Mouse (Mus musculus) MEL (cell line): ENCODE measurements around the gene Kcng3. TPM values are rescaled to one million over a fixed set of nuclear protein-coding genes. Genes with fewer than 3 reads are reported as not detected.

Source experiments
- DNase-seq: peaks from one replicate; pipeline ENCODE4 v3.0.0; 2011; ENCODE audit warnings: low read depth, low spot score
- H3K27ac ChIP-seq: 2 replicates; pipeline ENCODE4 v1.5.1; 2012; ENCODE audit warnings: low read depth, mild to moderate bottlenecking, control low read depth, low read length, moderate library complexity; ENCODE audit not compliant: control insufficient read depth
- H3K27me3 ChIP-seq, 2 experiments: fragments of 150-350 bp in 1 of 2; sonication (generic) in 1 of 2; 2 replicates each; pipeline ENCODE4 v1.6.1; 2012; ENCODE audit warnings: low read length in 2 of 2, mild to moderate bottlenecking in 2 of 2, improper control_type of control experiment in 1 of 2, moderate library complexity in 1 of 2; ENCODE audit not compliant: insufficient read depth in 2 of 2, control insufficient read depth in 1 of 2
- H3K36me3 ChIP-seq, 2 experiments: 2 replicates each; pipeline ENCODE4 v1.6.1; 2012 to 2014; ENCODE audit warnings: low read length in 2 of 2, improper control_type of control experiment in 1 of 2, inconsistent platforms in 1 of 2, mild to moderate bottlenecking in 1 of 2; ENCODE audit not compliant: insufficient read depth in 2 of 2, control insufficient read depth in 1 of 2
- H3K4me1 ChIP-seq, 2 experiments: fragments of 150-350 bp in 1 of 2; sonication (generic) in 1 of 2; 2 replicates each; pipeline ENCODE4 v1.6.1; 2012; ENCODE audit warnings: low read length in 2 of 2, improper control_type of control experiment in 1 of 2, mild to moderate bottlenecking in 1 of 2; ENCODE audit not compliant: insufficient read depth in 2 of 2, control insufficient read depth in 1 of 2
- H3K4me3 ChIP-seq, 2 experiments: fragments of 150-350 bp in 1 of 2; sonication (generic) in 1 of 2; 2 replicates each; pipeline ENCODE4 v1.5.1; 2012; ENCODE audit warnings: low read depth in 2 of 2, low read length in 2 of 2, mild to moderate bottlenecking in 2 of 2, moderate library complexity in 2 of 2, control low read depth in 1 of 2, improper control_type of control experiment in 1 of 2; ENCODE audit not compliant: control insufficient read depth in 1 of 2, insufficient read depth in 1 of 2
- H3K79me2 ChIP-seq: 2 replicates; pipeline ENCODE4 v1.6.1; 2012; ENCODE audit warnings: mild to moderate bottlenecking, low read length, moderate library complexity; ENCODE audit not compliant: control insufficient read depth, poor library complexity, insufficient read depth
- H3K9ac ChIP-seq: 2 replicates; pipeline ENCODE4 v1.6.1; 2012; ENCODE audit warnings: low read depth, mild to moderate bottlenecking, control low read depth, low read length, moderate library complexity; ENCODE audit not compliant: control insufficient read depth, poor library complexity, severe bottlenecking
- H3K9me3 ChIP-seq: fragments of 150-350 bp; sonication (generic); replicated peaks from 2 replicates; pipeline ENCODE4 v1.6.1; 2012; ENCODE audit warnings: mild to moderate bottlenecking, low read length, improper control_type of control experiment, moderate library complexity; ENCODE audit not compliant: insufficient read depth
- BHLHE40 ChIP-seq: IDR thresholded peaks from 2 replicates; pipeline ENCODE4 v1.6.1; 2012; ENCODE audit warnings: low read depth, mild to moderate bottlenecking, inconsistent platforms, low read length, improper control_type of control experiment, borderline replicate concordance
- CHD1 ChIP-seq: IDR thresholded peaks from 2 replicates; pipeline ENCODE4 v1.6.1; 2012; ENCODE audit warnings: low read depth, mild to moderate bottlenecking, inconsistent platforms, low read length, improper control_type of control experiment
- CHD2 ChIP-seq: IDR thresholded peaks from 2 replicates; pipeline ENCODE4 v1.6.1; 2011; ENCODE audit warnings: low read length, improper control_type of control experiment
- CTCF ChIP-seq, 3 experiments: IDR thresholded peaks in 2 of 3; conservative IDR thresholded peaks in 1 of 3; 2 replicates each; pipeline ENCODE4 v1.5.1; 2011 to 2012; ENCODE audit warnings: low read length in 3 of 3, low read depth in 2 of 3, mild to moderate bottlenecking in 2 of 3, improper control_type of control experiment in 1 of 3, inconsistent platforms in 1 of 3, mixed read lengths in 1 of 3, moderate library complexity in 1 of 3; ENCODE audit not compliant: control insufficient read depth in 1 of 3, insufficient read depth in 1 of 3, poor library complexity in 1 of 3, severe bottlenecking in 1 of 3
- ELF1 ChIP-seq: IDR thresholded peaks from 2 replicates; pipeline ENCODE4 v1.6.1; 2014; ENCODE audit warnings: low read depth, mild to moderate bottlenecking, inconsistent platforms, low read length, improper control_type of control experiment, moderate library complexity
- GABPA ChIP-seq: IDR thresholded peaks from 2 replicates; pipeline ENCODE4 v1.6.1; 2012; ENCODE audit warnings: low read depth, mild to moderate bottlenecking, inconsistent platforms, low read length, improper control_type of control experiment, moderate library complexity
- GATA1 ChIP-seq: IDR thresholded peaks from 2 replicates; pipeline ENCODE4 v1.6.1; 2011; ENCODE audit warnings: low read depth, low read length, improper control_type of control experiment
- HCFC1 ChIP-seq: IDR thresholded peaks from 2 replicates; pipeline ENCODE4 v1.6.1; 2012; ENCODE audit warnings: low read depth, mild to moderate bottlenecking, inconsistent platforms, low read length, improper control_type of control experiment, moderate library complexity
- KAT2A ChIP-seq: conservative IDR thresholded peaks from 2 replicates; pipeline ENCODE4 v1.6.1; 2012; ENCODE audit warnings: low read depth, low read length, improper control_type of control experiment, inconsistent platforms
- MAFK ChIP-seq: IDR thresholded peaks from 2 replicates; pipeline ENCODE4 v1.6.1; 2011; ENCODE audit warnings: low read depth, mild to moderate bottlenecking, low read length, improper control_type of control experiment, borderline replicate concordance
- MAZ ChIP-seq: IDR thresholded peaks from 2 replicates; pipeline ENCODE4 v1.6.1; 2012; ENCODE audit warnings: low read depth, mild to moderate bottlenecking, inconsistent platforms, low read length, improper control_type of control experiment
- MEF2A ChIP-seq: IDR thresholded peaks from 2 replicates; pipeline ENCODE4 v1.6.1; 2014; ENCODE audit warnings: low read depth, mild to moderate bottlenecking, inconsistent platforms, low read length, improper control_type of control experiment; ENCODE audit not compliant: poor library complexity, insufficient replicate concordance, severe bottlenecking; ENCODE audit errors: extremely low read depth
- MYB ChIP-seq: IDR thresholded peaks from 2 replicates; pipeline ENCODE4 v1.6.1; 2011; ENCODE audit warnings: mild to moderate bottlenecking, low read depth, low read length, improper control_type of control experiment
- MYC ChIP-seq: IDR thresholded peaks from 2 replicates; pipeline ENCODE4 v1.6.1; 2011; ENCODE audit warnings: low read depth, mild to moderate bottlenecking, low read length, improper control_type of control experiment, moderate library complexity
- NRF1 ChIP-seq: IDR thresholded peaks from 2 replicates; pipeline ENCODE4 v1.6.1; 2014; ENCODE audit warnings: low read depth, mild to moderate bottlenecking, inconsistent platforms, low read length, improper control_type of control experiment, moderate library complexity; ENCODE audit not compliant: poor library complexity, insufficient read depth, severe bottlenecking
- POLR2A ChIP-seq, 2 experiments: IDR thresholded peaks; 2 replicates each; pipeline ENCODE4 v1.6.1; 2011 to 2012; ENCODE audit warnings: low read length in 2 of 2, mild to moderate bottlenecking in 2 of 2, control low read depth in 1 of 2, improper control_type of control experiment in 1 of 2, low read depth in 1 of 2, moderate library complexity in 1 of 2; ENCODE audit not compliant: control insufficient read depth in 1 of 2, insufficient read depth in 1 of 2, poor library complexity in 1 of 2
- POLR2AphosphoS2 ChIP-seq: IDR thresholded peaks from 2 replicates; pipeline ENCODE4 v1.6.1; 2011; ENCODE audit warnings: low read length, improper control_type of control experiment
- RAD21 ChIP-seq: IDR thresholded peaks from 2 replicates; pipeline ENCODE4 v1.6.1; 2011; ENCODE audit warnings: mild to moderate bottlenecking, low read depth, low read length, improper control_type of control experiment
- SMC3 ChIP-seq: IDR thresholded peaks from 2 replicates; pipeline ENCODE4 v1.6.1; 2011; ENCODE audit warnings: low read depth, low read length, improper control_type of control experiment
- TAL1 ChIP-seq: IDR thresholded peaks from 2 replicates; pipeline ENCODE4 v1.6.1; 2012; ENCODE audit warnings: mild to moderate bottlenecking, inconsistent platforms, low read length, moderate library complexity, mixed read lengths
- UBTF ChIP-seq: IDR thresholded peaks from 2 replicates; pipeline ENCODE4 v1.6.1; 2012; ENCODE audit warnings: low read depth, mild to moderate bottlenecking, inconsistent platforms, low read length, improper control_type of control experiment, moderate library complexity, borderline replicate concordance; ENCODE audit not compliant: insufficient read depth
- USF1 ChIP-seq: IDR thresholded peaks from 2 replicates; pipeline ENCODE4 v1.6.1; 2014; ENCODE audit warnings: low read depth, mild to moderate bottlenecking, inconsistent platforms, low read length, improper control_type of control experiment, moderate library complexity
- ZC3H11A ChIP-seq: IDR thresholded peaks from 2 replicates; pipeline ENCODE4 v1.6.1; 2012; ENCODE audit warnings: low read depth, mild to moderate bottlenecking, inconsistent platforms, low read length, improper control_type of control experiment
- polyA plus RNA-seq, 2 experiments: library from polyadenylated mRNA; stranded (reverse) in 1 of 2; unstranded in 1 of 2; fragments of >175 nt in 1 of 2; fragments of >200 nt in 1 of 2; gene quantifications; 2 replicates each; pipeline versions ENCODE4 v1.2.1 to v1.2.4; 2012; ENCODE audit warnings: low replicate concordance in 2 of 2, low read depth in 1 of 2; ENCODE audit not compliant: insufficient read length in 2 of 2, insufficient read depth in 1 of 2, missing spikeins in 1 of 2
- total RNA-seq: library from RNA; depleted of rRNA; stranded (reverse); fragments of 300-350 nt; gene quantifications from 2 replicates; pipeline ENCODE4 v1.2.3, GENCODE M21; 2012

Kcng3 gene
- total and polyA plus RNA-seq, 3 experiments: not detected

GRCm38 (mm10) chr17:83632653-83633570 lies 1.2 kb upstream of the Kcng3 start:
- Histone ChIP-seq H3K36me3 (no peaks in the 10 kb centered on the region; a peak in 1 of 4 replicates), H3K9me3 (no peaks in the 10 kb centered on the region), H3K4me1 (0 out of 4 replicates have a peak, but pooled peaks cover 0 to 2% of the 10 kb centered on the region in 2 experiments), H3K9ac (no peak overlapping the region), H3K27me3 (no peaks in the 10 kb centered on the region; a peak in 1 of 4 replicates), H3K27ac (no peak overlapping the region), H3K79me2 (no peaks in the 10 kb centered on the region), H3K4me3 (no peak overlapping the region)
- DNase-seq: peak; percentile 43
- TF ChIP-seq RAD21 (peak; percentile 53), SMC3 (peak; percentile 67), ZC3H11A (peak; percentile 42), CTCF (IDR thresholded peaks at IDR 0.05 in 2 of 3, conservative IDR thresholded peaks at IDR 0.05 in 1 of 3; ENCODE audit: control insufficient read depth in 1 of 3, insufficient read depth in 1 of 3, low read depth in 2 of 3, low read length in 3 of 3, poor library complexity in 1 of 3, severe bottlenecking in 1 of 3) (peak; percentile 24 to 64 (median 49); a peak in 4 of 6 replicates), POLR2AphosphoS2 (no peak), ELF1 (no peak)

GRCm38 (mm10) chr17:83630787-83631678 lies 662 bp downstream of the Kcng3 start:
- H3K4me3 ChIP-seq: no peak overlapping the region
- no peaks in the 10 kb centered on the region for H3K79me2 ChIP-seq
- H3K36me3 ChIP-seq: no peaks in the 10 kb centered on the region; a peak in 1 of 4 replicates
- H3K4me1 ChIP-seq: 0 out of 4 replicates have a peak, but pooled peaks cover 0 to 2% of the 10 kb centered on the region in 2 experiments
- no peak overlapping the region for H3K9ac ChIP-seq
- H3K27me3 ChIP-seq: no peaks in the 10 kb centered on the region; a peak in 1 of 4 replicates
- no peaks in the 10 kb centered on the region for H3K9me3 ChIP-seq
- DNase-seq: no peak
- TF ChIP-seq MYC (no peak), ZC3H11A (no peak), NRF1 (no peak), KAT2A (no peak), CHD1 (no peak), MAFK (no peak), TAL1 (no peak), UBTF (no peak), CHD2 (no peak), GABPA (no peak), GATA1 (no peak), USF1 (no peak), MEF2A (no peak), MYB (no peak), MAZ (no peak), BHLHE40 (no peak), POLR2A (IDR thresholded peaks at IDR 0.05; ENCODE audit: control insufficient read depth in 1 of 2, insufficient read depth in 1 of 2, low read depth in 1 of 2, low read length in 2 of 2, poor library complexity in 1 of 2) (no peak), HCFC1 (no peak), CTCF (IDR thresholded peaks at IDR 0.05 in 2 of 3, conservative IDR thresholded peaks at IDR 0.05 in 1 of 3; ENCODE audit: control insufficient read depth in 1 of 3, insufficient read depth in 1 of 3, low read depth in 2 of 3, low read length in 3 of 3, poor library complexity in 1 of 3, severe bottlenecking in 1 of 3) (no peak)
- no peak overlapping the region for H3K27ac ChIP-seq
